Comparison of ENCODE assay signal across 22 mouse cellular contexts in the genomic region with DNA sequence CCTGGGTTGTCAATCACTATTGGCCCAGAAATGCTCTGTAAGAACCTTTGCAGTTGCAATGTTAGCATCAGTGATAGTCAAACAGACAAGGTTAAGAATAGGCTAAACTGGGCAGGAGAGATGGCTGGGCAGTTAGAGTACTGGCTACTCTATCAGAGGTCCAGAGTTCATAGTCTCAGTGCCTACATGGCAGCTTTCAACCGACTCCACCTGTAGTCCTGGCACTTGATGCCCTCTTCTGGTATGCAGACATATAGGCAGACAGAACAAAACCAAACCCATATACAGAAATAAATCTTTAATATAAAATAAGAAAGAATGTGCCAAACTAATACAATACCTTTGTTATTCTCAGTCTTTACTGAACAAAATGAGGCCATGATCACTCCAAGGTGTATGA.
A peak's percentile ranks its signal among the peaks of the same experiment; 100 is the strongest.
DNase-seq lines count a peak whose midpoint lies in the region; ATAC-seq and TF ChIP-seq lines count a peak whose summit lies in the region.
"Had no signal": no experiment of that assay in that cellular context is flagged by ENCODE, and none has a peak within 500 bp of the region (broad histone marks: within the 10 kb centered on the region; RNA-seq: fewer than 3 reads in every experiment).

No protein-coding gene starts in this region.

- H3K27me3 ChIP-seq in intestine, postnatal 0 days (replicated peaks; ENCODE audit: control insufficient read depth, insufficient read depth, low read length) = no peaks in the 10 kb centered on the region
- H3K27me3 ChIP-seq in intestine, embryonic 15.5 days (replicated peaks) = no peaks in the 10 kb centered on the region
- H3K27me3 ChIP-seq in midbrain, postnatal 0 days (ENCODE audit: insufficient read depth, low read length) = no peaks in the 10 kb centered on the region; the same call in 1 of the 2 replicates
- no peaks in the 10 kb centered on the region for H3K27me3 ChIP-seq in midbrain, embryonic 11.5 days (ENCODE audit: control insufficient read depth, insufficient read depth, low read length)
- no peaks in the 10 kb centered on the region for H3K27me3 ChIP-seq in stomach, postnatal 0 days (ENCODE audit: control insufficient read depth, insufficient read depth, low read length)
- H3K27me3 ChIP-seq: forebrain, embryonic 13.5 days; hindbrain, embryonic 13.5 days had no signal

- H3K4me2 ChIP-seq in intestine, postnatal 0 days (replicated peaks; ENCODE audit: low read depth) = no peak overlapping the region
- no peak overlapping the region for H3K4me2 ChIP-seq in intestine, embryonic 15.5 days (replicated peaks)
- H3K4me2 ChIP-seq in midbrain, postnatal 0 days (ENCODE audit: low read depth, low read length, poor library complexity, severe bottlenecking) = no peak overlapping the region
- no peak overlapping the region for H3K4me2 ChIP-seq in midbrain, embryonic 11.5 days
- H3K4me2 ChIP-seq in stomach, postnatal 0 days (replicated peaks; ENCODE audit: low read depth) = no peak overlapping the region
- H3K4me2 ChIP-seq: forebrain, embryonic 13.5 days; heart, embryonic 11.5 days; hindbrain, embryonic 13.5 days had no signal

- no peaks in the 10 kb centered on the region for H3K9me3 ChIP-seq in intestine, postnatal 0 days (ENCODE audit: control insufficient read depth)
- H3K9me3 ChIP-seq in intestine, embryonic 15.5 days = no peaks in the 10 kb centered on the region
- H3K9me3 ChIP-seq in midbrain, postnatal 0 days (ENCODE audit: low read length) = no peaks in the 10 kb centered on the region
- no peaks in the 10 kb centered on the region for H3K9me3 ChIP-seq in midbrain, embryonic 11.5 days (ENCODE audit: control insufficient read depth, low read length)
- H3K9me3 ChIP-seq in stomach, postnatal 0 days (ENCODE audit: control insufficient read depth, low read length) = no peaks in the 10 kb centered on the region
- H3K9me3 ChIP-seq: forebrain, embryonic 10.5 days; forebrain, embryonic 13.5 days; hindbrain, embryonic 10.5 days; hindbrain, embryonic 13.5 days had no signal

- H3K9ac ChIP-seq in intestine, postnatal 0 days (ENCODE audit: low read depth, low read length) = no peak overlapping the region
- H3K9ac ChIP-seq in intestine, embryonic 15.5 days = no peak overlapping the region
- no peak overlapping the region for H3K9ac ChIP-seq in midbrain, postnatal 0 days (replicated peaks; ENCODE audit: low read length, poor library complexity, severe bottlenecking)
- H3K9ac ChIP-seq in midbrain, embryonic 11.5 days (ENCODE audit: low read length) = no peak overlapping the region
- H3K9ac ChIP-seq in stomach, postnatal 0 days (ENCODE audit: low read length) = no peak overlapping the region
- H3K9ac ChIP-seq: forebrain, embryonic 13.5 days; hindbrain, embryonic 13.5 days had no signal

- no peak for TF ChIP-seq EP300 in stomach, postnatal 0 days (optimal IDR thresholded peaks at IDR 0.05)

- no peak for ATAC-seq in intestine, postnatal 0 days
- ATAC-seq in intestine, embryonic 15.5 days = no peak
- ATAC-seq in midbrain, postnatal 0 days (ENCODE audit: low FRiP score) = no peak
- ATAC-seq in midbrain, embryonic 11.5 days (ENCODE audit: low FRiP score) = no peak
- ATAC-seq in stomach, postnatal 0 days (ENCODE audit: low FRiP score, low TSS enrichment) = peak; percentile 67; the same call in 1 of the 2 replicates
- ATAC-seq: CD4-positive, CD25-positive, alpha-beta regulatory T cell, adult 4 months; forebrain, embryonic 13.5 days; forebrain, embryonic 16.5 days; hindbrain, embryonic 16.5 days; intestine, embryonic 16.5 days had no signal

- 56% methylated on average over 1 of the region's 1 CpGs for WGBS in intestine, postnatal 0 days
- WGBS in intestine, embryonic 15.5 days = 57% methylated on average over 1 of the region's 1 CpGs
- 82% methylated on average over 1 of the region's 1 CpGs for WGBS in midbrain, postnatal 0 days
- WGBS in midbrain, embryonic 11.5 days = 94% methylated on average over 1 of the region's 1 CpGs
- 43% methylated on average over 1 of the region's 1 CpGs for WGBS in stomach, postnatal 0 days

- H3K4me1 ChIP-seq in intestine, postnatal 0 days (replicated peaks; ENCODE audit: control insufficient read depth, insufficient read depth, low read length) = no peaks in the 10 kb centered on the region
- no peaks in the 10 kb centered on the region for H3K4me1 ChIP-seq in intestine, embryonic 15.5 days (replicated peaks)
- H3K4me1 ChIP-seq in midbrain, postnatal 0 days (ENCODE audit: insufficient read depth, low read length) = no peaks in the 10 kb centered on the region
- no peaks in the 10 kb centered on the region for H3K4me1 ChIP-seq in midbrain, embryonic 11.5 days (ENCODE audit: control insufficient read depth, insufficient read depth, low read length)
- H3K4me1 ChIP-seq in stomach, postnatal 0 days (replicated peaks; ENCODE audit: control insufficient read depth, insufficient read depth) = no peaks in the 10 kb centered on the region
- H3K4me1 ChIP-seq: hindbrain, embryonic 10.5 days; hindbrain, embryonic 13.5 days had no signal

- no peak for DNase-seq in midbrain, postnatal 0 days (ENCODE audit: low spot score)
- DNase-seq in midbrain, embryonic 11.5 days (ENCODE audit: low spot score, missing footprints) = no peak
- no peak for DNase-seq in stomach, postnatal 0 days (ENCODE audit: low spot score)
- DNase-seq in gastrocnemius, adult 18-20 months (ENCODE audit: low spot score) = no peak
- DNase-seq: adrenal gland, postnatal 10 days; adrenal gland, postnatal 36 days; cerebellum, adult 18-20 months; cerebellum, adult 9-10 months; cerebellum, postnatal 14 days; gastrocnemius, postnatal 36 days; heart, postnatal 36 days had no signal

- H3K36me3 ChIP-seq in intestine, postnatal 0 days (ENCODE audit: control insufficient read depth, insufficient read depth) = no peaks in the 10 kb centered on the region
- no peaks in the 10 kb centered on the region for H3K36me3 ChIP-seq in intestine, embryonic 15.5 days
- no peaks in the 10 kb centered on the region for H3K36me3 ChIP-seq in midbrain, postnatal 0 days (ENCODE audit: insufficient read depth, low read length)
- H3K36me3 ChIP-seq in midbrain, embryonic 11.5 days (ENCODE audit: control insufficient read depth, insufficient read depth, low read length) = no peaks in the 10 kb centered on the region
- no peaks in the 10 kb centered on the region for H3K36me3 ChIP-seq in stomach, postnatal 0 days (ENCODE audit: control insufficient read depth, insufficient read depth, low read length)
- H3K36me3 ChIP-seq: forebrain, embryonic 10.5 days; hindbrain, embryonic 10.5 days; hindbrain, embryonic 13.5 days had no signal

- H3K27ac ChIP-seq in intestine, postnatal 0 days (ENCODE audit: low read depth, low read length) = no peak overlapping the region
- no peak overlapping the region for H3K27ac ChIP-seq in intestine, embryonic 15.5 days
- no peak overlapping the region for H3K27ac ChIP-seq in midbrain, postnatal 0 days (ENCODE audit: low read depth, low read length)
- no peak overlapping the region for H3K27ac ChIP-seq in midbrain, embryonic 11.5 days (ENCODE audit: low read depth, low read length)
- H3K27ac ChIP-seq in stomach, postnatal 0 days (replicated peaks) = no peak overlapping the region
- H3K27ac ChIP-seq: forebrain, embryonic 10.5 days; forebrain, embryonic 13.5 days; hindbrain, embryonic 10.5 days; hindbrain, embryonic 13.5 days had no signal

- no peak overlapping the region for H3K4me3 ChIP-seq in intestine, postnatal 0 days (ENCODE audit: low read depth, low read length)
- H3K4me3 ChIP-seq in intestine, embryonic 15.5 days (replicated peaks) = no peak overlapping the region
- H3K4me3 ChIP-seq in midbrain, postnatal 0 days (ENCODE audit: low read depth, low read length) = no peak overlapping the region
- no peak overlapping the region for H3K4me3 ChIP-seq in midbrain, embryonic 11.5 days (ENCODE audit: low read depth, low read length)
- no peak overlapping the region for H3K4me3 ChIP-seq in stomach, postnatal 0 days (ENCODE audit: low read depth, low read length)
- H3K4me3 ChIP-seq: forebrain, embryonic 10.5 days; forebrain, embryonic 13.5 days; hindbrain, embryonic 10.5 days; hindbrain, embryonic 13.5 days had no signal

- peak; percentile 44 for TF ChIP-seq CTCF in intestine, postnatal 0 days (IDR thresholded peaks at IDR 0.05; ENCODE audit: low read depth)
- 0 out of 2 replicates have a peak, but pooled peaks have one; percentile 22 for TF ChIP-seq CTCF in midbrain, postnatal 0 days (IDR thresholded peaks at IDR 0.05)
- TF ChIP-seq CTCF in stomach, postnatal 0 days (IDR thresholded peaks at IDR 0.05; ENCODE audit: low read depth) = peak; percentile 51
